Mouse (Mus musculus): ENCODE data around the gene Gm4969.
A peak's percentile ranks its signal among the peaks of the same experiment; 100 is the strongest.

Gene Gm4969

GRCm38 (mm10) chr7:19136168-19136567, 18.0 kb upstream of the Gm4969 start:
- DNase-seq = no peak

GRCm38 (mm10) chr7:19131324-19131848, 13.2 kb upstream of the Gm4969 start:
- DNase-seq = peak; percentile 98 to 99

DNA sequence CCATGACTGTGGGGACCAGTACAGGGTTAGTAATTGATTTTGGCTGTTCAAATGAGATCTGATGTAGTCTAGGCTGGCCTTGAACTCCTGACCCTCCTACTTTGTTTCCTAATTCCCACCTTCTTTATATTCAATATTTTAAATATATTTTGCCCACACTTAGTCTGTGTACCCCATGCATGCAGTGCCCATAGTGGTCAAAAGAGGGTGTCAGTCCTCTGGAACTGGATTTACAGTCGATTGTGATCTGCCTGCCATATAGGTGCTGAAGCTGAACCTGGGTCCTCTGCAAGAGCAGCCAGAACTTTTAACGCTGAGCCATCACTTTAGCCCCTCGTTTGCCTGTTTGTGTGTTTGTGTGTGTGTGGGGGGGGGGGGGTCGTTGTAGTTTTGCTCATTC, 12.5 kb upstream of the Gm4969 start:
- DNase-seq = peak in 1 of 2 experiments; percentile 33

GRCm38 (mm10) chr7:19129396-19129795, 11.2 kb upstream of the Gm4969 start:
- DNase-seq = no peak

- DNase-seq = no peak
Measured at GRCm38 (mm10) chr7:19127744-19128143, 9.6 kb upstream of the Gm4969 start.

DNA sequence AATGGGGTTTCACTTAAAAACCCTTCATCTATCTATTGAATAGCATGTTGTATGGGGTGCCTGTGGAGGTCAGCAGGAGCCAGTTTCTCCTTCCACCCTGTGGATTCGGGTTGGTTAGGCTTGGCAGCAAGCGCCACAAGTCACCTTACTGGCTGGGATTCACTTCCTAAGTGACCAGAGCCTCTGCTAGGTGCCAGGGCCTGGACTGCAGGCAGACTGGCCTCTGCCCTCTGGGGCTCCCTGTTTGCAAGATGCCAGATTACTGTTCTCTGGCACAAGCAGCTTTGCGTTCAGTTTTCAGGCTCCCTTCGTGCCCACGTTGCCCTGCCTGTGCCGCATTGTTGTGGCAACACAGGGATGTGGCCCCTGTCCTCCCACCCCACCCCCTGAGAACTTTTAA, 6.5 kb upstream of the Gm4969 start:
- no peak for DNase-seq

GRCm38 (mm10) chr7:19121686-19122085, 3.5 kb upstream of the Gm4969 start:
- DNase-seq = peak in 1 of 2 experiments; percentile 33

DNA sequence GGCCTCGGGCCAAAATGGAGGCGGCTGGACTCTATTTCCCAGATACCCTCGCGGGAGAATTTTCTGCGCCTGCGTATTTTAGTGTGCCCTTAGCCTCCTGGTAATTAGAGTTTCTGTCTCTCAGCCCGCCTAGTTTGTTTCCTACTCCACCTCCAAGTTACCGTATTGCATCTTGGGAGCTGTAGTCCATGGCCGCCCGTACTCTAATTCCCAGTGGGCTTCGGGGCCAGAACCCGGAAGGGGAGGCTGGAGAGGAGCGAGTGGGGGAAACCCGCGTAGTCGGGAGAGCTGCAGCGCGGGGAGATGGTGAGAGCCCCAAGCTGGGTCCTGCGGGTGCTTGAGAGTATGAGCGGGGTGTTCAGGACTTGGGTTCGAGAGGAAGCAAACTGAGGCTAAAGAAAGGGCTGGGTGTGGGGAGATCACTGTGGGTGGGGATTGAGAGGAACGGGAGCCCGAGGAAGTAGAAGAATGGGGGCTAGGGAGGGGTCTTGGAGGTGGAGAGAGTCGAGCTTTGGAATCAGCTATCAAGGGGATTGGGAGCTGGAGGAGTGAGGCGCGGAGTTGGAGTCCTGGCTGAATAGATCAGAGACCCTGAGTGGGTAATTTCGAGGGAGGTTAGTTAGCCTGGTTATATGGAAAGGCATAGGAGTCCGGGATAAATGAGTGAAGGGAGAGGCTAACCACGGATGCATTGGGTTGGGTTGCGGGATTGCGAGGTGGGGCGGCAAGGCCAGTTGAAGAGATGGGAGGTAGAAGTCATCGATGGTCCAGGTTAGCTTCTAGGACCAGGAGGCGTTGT, 1.7 kb upstream of the Gm4969 start, which contains the start of gene Fbxo46:
Gene Fbxo46, plus strand, starts transcription at position 229 of the 799 bp plus-strand sequence.
- DNase-seq = peak; percentile 89 to 93

DNA sequence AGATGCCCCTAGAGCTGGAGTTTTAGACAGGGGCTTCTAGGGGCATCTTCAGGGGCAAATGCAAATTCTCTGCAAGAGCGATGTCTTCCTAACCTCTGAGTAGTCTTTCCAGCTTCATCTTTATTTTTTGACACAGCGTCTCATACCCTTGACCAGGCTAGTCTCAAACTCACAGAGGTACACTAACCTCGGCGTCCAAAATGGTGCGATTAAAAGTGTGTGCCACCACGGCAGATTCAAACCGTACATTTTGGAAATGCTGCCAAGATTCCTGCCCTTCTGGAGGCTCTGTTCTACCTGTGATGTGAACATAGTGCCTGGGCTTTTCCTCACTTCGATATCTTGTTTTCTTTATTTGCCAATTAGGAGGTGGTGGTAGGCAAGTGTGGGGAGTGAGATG, 915 bp upstream of the Gm4969 start:
- no peak for DNase-seq

DNA sequence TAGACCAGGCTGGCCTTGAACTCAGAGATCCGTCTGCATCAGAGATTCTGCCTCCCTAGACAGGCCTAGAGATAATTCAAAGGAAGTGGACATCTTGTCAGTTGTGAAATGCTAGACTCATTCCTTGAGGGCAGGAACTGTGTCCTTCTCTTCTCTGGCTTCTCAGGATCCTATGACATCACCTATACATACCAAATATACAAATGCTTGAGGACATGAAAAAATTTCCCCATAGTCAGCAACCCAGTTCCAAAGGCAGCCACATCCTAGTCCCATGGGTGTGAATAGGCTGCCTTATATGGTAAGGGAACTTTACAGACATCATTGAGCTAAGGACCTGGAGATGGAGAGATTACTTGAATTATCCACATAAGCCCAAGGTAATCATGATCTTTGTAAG, 8.6 kb downstream of the Gm4969 start:
- no peak for DNase-seq

DNA sequence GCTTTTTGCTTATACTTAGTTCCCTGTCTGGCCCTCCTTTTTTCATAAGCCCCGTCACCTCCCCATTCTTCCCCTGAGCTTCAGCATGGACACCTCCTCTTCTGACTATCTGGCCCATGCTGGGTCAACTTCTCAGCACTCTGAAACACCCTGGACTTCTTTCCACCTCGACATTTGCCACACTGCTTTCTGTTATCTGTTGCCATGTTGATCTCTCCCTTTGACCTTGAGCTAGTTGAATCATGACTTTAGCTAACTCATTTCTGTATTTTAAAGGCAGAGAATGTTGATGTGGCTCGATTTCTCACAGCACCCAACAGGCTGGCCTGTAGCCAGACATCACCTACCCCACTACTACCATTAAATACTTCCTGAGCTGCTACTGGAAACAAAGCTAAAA, 10.7 kb downstream of the Gm4969 start:
- no peak for DNase-seq

GRCm38 (mm10) chr7:19104486-19104885, 13.7 kb downstream of the Gm4969 start:
- DNase-seq = no peak

DNA sequence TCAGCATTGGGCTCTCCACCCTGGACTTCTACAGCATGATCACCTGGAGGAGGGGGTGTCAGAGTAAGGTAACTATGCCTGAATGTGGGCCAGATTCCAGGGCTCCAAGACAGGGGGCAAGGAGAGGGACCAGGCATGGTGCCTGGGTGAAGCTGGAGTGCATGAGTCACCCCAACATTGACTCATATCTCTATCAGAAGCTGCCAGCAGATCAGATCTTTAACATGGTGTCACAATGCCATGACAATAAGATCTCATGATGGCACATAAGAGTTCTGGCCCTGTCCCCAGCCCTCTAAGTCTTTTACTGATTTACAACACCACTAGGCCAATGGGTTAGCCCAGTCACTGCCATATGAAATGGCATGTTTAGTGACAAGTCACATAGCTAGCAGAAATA, 14.4 kb downstream of the Gm4969 start:
- no peak for DNase-seq

DNA sequence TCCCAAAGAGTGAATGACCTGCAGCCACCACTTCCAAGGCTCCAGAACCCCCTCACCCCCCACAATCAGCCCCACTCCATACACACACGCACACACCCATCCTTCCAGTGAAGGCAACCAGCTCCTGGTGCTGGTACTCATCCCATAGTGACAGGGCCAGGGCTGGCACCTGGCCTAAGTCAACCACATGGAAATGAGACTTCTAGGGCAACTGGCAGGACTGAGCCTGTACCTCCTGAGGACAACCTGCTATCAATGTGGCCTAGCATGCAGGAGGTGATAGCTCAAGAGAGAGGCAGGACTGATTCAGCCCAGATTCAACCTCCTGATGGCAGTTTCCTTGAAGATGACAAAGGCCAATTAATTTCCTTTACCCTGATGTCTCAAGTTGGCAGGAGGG, 17.9 kb downstream of the Gm4969 start:
- DNase-seq = no peak

DNA sequence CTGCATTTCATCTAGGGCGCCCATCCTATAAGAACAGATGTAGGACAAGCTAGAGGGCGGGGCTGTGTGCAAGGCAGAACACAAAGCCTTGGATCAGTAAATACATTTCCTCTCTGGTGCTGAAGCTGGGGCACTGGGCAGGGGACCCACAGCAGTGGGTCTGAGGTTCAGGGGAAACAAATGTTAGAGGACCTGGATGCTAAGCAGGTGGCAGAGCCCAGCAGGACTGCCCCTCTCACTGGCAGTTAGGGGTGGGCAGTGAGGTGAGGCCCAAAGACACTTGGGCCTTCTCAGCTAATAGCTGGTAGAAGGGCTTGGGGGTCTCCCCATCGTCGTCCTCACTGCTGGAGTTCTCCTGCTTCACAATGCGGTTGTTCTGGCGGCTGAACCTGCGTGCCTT, 19.4 kb downstream of the Gm4969 start:
- DNase-seq = no peak

DNA sequence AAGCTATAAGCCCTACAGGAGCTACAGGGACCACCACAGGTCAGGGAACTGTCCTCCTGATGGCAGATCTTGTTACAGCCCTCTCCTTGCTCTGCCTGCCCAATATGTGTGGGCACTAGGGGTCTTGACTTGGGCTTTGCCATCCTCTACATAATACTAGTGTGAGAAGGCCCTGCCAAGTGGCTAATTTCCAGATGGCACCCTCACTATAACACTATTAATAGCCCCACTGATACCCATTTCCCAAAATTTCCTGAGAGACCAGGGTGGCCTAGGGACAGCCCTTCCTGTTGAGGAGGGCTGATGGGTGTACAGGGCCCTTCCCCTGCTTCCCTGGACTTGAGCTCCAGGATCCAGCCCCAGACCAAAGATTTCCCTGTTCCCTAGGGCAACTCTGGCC, 20.3 kb downstream of the Gm4969 start:
- no peak for DNase-seq

DNA sequence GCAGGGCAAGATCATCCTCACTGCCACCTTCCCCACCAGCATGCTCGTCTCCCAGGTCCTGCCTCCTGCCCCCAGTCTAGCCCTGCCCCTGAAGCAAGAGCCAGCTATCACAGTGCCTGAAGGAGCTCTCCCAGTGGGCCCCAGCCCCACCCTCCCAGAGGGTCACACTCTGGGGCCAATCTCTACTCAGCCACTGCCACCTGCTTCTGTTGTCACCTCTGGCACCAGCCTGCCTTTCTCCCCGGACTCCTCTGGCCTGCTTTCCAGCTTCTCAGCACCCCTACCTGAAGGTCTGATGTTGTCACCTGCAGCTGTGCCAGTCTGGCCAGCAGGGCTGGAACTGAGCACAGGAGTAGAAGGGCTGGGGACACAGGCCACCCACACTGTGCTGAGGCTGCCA, 21.0 kb downstream of the Gm4969 start:
- no peak for DNase-seq

- DNase-seq = no peak
Measured at GRCm38 (mm10) chr7:19096421-19096976, 21.7 kb downstream of the Gm4969 start.

DNA sequence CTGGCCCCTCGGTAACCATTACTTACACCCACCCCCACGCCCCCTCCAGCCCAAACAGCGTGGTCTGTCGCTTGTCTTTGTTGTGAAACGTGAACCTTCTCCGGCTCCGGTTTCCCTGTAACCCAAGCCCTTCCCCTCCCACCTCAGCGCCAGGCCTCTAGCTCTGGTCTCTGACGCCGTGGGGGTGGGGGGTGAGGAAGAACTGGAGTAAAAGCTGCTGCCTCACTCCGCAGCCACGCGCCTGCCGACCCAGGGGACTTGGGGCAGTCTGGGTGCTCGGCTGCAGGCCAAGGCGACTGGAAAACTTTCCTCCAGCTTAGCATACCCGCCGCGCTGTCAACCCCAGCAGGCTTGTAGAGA, 22.4 kb downstream of the Gm4969 start:
- DNase-seq = peak; percentile 87 to 92

- peak; percentile 70 to 83 for DNase-seq
Measured at GRCm38 (mm10) chr7:19094826-19095750, 23.1 kb downstream of the Gm4969 start.

DNA sequence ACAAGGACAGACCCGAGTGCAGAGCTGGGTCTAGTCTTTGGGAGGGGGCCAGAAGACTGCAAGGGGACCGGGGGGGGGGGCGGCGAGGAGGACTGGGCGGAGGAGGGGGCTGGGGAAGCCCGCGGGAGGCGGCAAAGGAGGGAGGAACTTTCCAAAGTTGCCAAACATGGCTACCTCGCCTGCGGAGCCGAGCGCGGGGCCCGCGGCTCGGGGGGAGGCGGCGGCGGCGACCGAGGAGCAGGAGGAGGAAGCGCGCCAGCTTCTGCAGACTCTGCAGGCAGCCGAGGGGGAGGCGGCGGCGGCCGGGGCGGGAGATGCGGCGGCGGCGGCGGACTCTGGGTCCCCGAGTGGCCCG, 23.7 kb downstream of the Gm4969 start, which contains the start of gene Six5:
Gene Six5, plus strand, starts transcription at position 124 of the 355 bp plus-strand sequence.
- DNase-seq = peak; percentile 70 to 83

- peak; percentile 98 to 99 for DNase-seq
Measured at GRCm38 (mm10) chr7:19093537-19094385, 24.4 kb downstream of the Gm4969 start.
